Mouse (Mus musculus) forebrain, embryonic 11.5 days (tissue): ENCODE measurements around the gene Smarca2. TPM values are rescaled to one million over a fixed set of nuclear protein-coding genes. Genes with fewer than 3 reads are reported as not detected.

Experiments
- ATAC-seq: fragments of 200-750 bp; cut with Nextera tagmentation; replicated peaks from 2 replicates; pipeline ENCODE4 v1.8.0; 2017; ENCODE audit warnings: moderate TSS enrichment; ENCODE audit not compliant: low FRiP score
- DNase-seq: peaks from one replicate; pipeline ENCODE4 v3.0.0-alpha.2; 2017; ENCODE audit warnings: low spot score
- H3K27ac ChIP-seq: fragments of 300-500 bp; sonication (generic); 2 replicates; pipeline ENCODE4 v1.5.1; 2014; ENCODE audit warnings: low read depth, low read length
- H3K27me3 ChIP-seq: fragments of 300-500 bp; sonication (generic); 2 replicates; pipeline ENCODE4 v1.6.1; 2014; ENCODE audit warnings: mild to moderate bottlenecking, low read length, mixed read lengths; ENCODE audit not compliant: control insufficient read depth, insufficient read depth
- H3K36me3 ChIP-seq: fragments of 300-500 bp; sonication (generic); 2 replicates; pipeline ENCODE4 v1.6.1; 2014; ENCODE audit warnings: mild to moderate bottlenecking, low read length, moderate library complexity, mixed read lengths; ENCODE audit not compliant: control insufficient read depth, insufficient read depth
- H3K4me1 ChIP-seq: fragments of 300-500 bp; sonication (generic); replicated peaks from 2 replicates; pipeline ENCODE4 v1.6.1; 2014; ENCODE audit warnings: low read length, mixed read lengths; ENCODE audit not compliant: control insufficient read depth, insufficient read depth
- H3K4me2 ChIP-seq: fragments of 300-500 bp; sonication (generic); 2 replicates; pipeline ENCODE4 v1.6.1; 2014; ENCODE audit warnings: low read depth, mild to moderate bottlenecking, low read length, moderate library complexity, mixed read lengths; ENCODE audit not compliant: severe bottlenecking
- H3K4me3 ChIP-seq: fragments of 300-500 bp; sonication (generic); 2 replicates; pipeline ENCODE4 v1.5.1; 2014; ENCODE audit warnings: low read depth, low read length
- H3K9ac ChIP-seq: fragments of 300-500 bp; sonication (generic); 2 replicates; pipeline ENCODE4 v1.6.1; 2014; ENCODE audit warnings: low read length
- H3K9me3 ChIP-seq: fragments of 300-500 bp; sonication (generic); 2 replicates; pipeline ENCODE4 v1.6.1; 2016; ENCODE audit warnings: low read length, mixed read lengths; ENCODE audit not compliant: control insufficient read depth
- WGBS: fragments of 180-500 bp; shearing (Covaris S2); extraction: QIAGEN DNeasy Blood & Tissue Kit; methylation state at CpG from one replicate; pipeline ENCODE4 v1.1.7; 2014; 5-methylcytosine and 5-hydroxymethylcytosine counted together
- polyA plus RNA-seq: library from polyadenylated mRNA; unstranded; fragments of >200 nt; fragmentation: Nextera tagmentation; extraction: Ambion mirVana; gene quantifications from 2 replicates; pipeline ENCODE4 v1.2.1, GENCODE M21; 2014

Smarca2 gene
- 45.4 and 45.5 TPM in 2 replicates for polyA plus RNA-seq

GRCm38 (mm10) chr19:26604755-26605300 is at the start of gene Smarca2:
Smarca2 (plus strand) TSS chr19:26605050.
- under 1% methylated on average over 45 of the region's 45 CpGs for WGBS
- Histone ChIP-seq H3K9ac (peak within 1 kb of the TSS; percentile 59), H3K4me3 (peak within 1 kb of the TSS; percentile 61), H3K4me2 (peak within 1 kb of the TSS; percentile 100), H3K27me3 (peaks cover 39% of the 10 kb centered on the region), H3K36me3 (no peaks in the 10 kb centered on the region), H3K27ac (0 out of 2 replicates have a peak within 1 kb of the TSS, but pooled peaks have one; percentile 27), H3K4me1 (peaks cover 8% of the 10 kb centered on the region), H3K9me3 (no peaks in the 10 kb centered on the region)
- DNase-seq: peak; percentile 96
- ATAC-seq: peak; percentile 94

- Histone ChIP-seq H3K9ac (no peak overlapping the region), H3K9me3 (no peaks in the 10 kb centered on the region), H3K4me3 (no peak overlapping the region), H3K4me1 (no peaks in the 10 kb centered on the region), H3K36me3 (no peaks in the 10 kb centered on the region), H3K4me2 (no peak overlapping the region), H3K27me3 (no peaks in the 10 kb centered on the region), H3K27ac (no peak overlapping the region)
- no peak for DNase-seq
- 69% methylated on average over 2 of the region's 2 CpGs for WGBS
- no peak for ATAC-seq
Observed at GRCm38 (mm10) chr19:26564850-26565249, 40.0 kb upstream of the Smarca2 start.

- no peak overlapping the region for H3K27ac ChIP-seq
- DNase-seq: no peak
- 83% methylated on average over 9 of the region's 9 CpGs for WGBS
Observed at GRCm38 (mm10) chr19:26566109-26566508, 38.7 kb upstream of the Smarca2 start.

DNA sequence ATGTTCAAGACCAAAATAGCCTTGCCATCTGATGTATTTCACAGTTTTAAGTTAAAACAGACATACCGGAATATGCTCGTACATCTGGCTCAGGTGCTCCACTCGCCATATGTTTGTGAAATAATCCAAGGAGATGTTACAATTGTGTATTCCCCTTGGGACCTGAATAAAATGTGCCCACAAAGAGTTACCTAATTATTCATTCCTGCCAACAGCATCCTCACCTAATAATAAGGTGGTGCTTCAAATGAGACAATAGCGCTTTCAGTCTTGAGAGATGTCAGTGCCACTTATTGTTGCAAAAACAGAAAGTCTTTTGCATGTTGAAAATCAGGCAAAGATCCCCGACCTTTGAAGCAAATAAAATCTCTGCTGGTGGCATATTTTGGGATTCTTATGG is 36.6 kb upstream of the Smarca2 start:
- no peak overlapping the region for H3K4me3 ChIP-seq
- 87% methylated on average over 5 of the region's 5 CpGs for WGBS
- DNase-seq (no peak), ATAC-seq (no peak)
- no peaks in the 10 kb centered on the region for H3K36me3 ChIP-seq
- H3K9me3 ChIP-seq: no peaks in the 10 kb centered on the region
- H3K9ac ChIP-seq: no peak overlapping the region
- H3K27me3 ChIP-seq: no peaks in the 10 kb centered on the region
- H3K4me2 ChIP-seq: no peak overlapping the region
- no peak overlapping the region for H3K27ac ChIP-seq
- no peaks in the 10 kb centered on the region for H3K4me1 ChIP-seq

More at GRCm38 (mm10) chr19:26566109-26566508, 38.7 kb upstream of the Smarca2 start:
- Histone ChIP-seq H3K9ac (no peak overlapping the region), H3K4me1 (no peaks in the 10 kb centered on the region), H3K4me2 (no peak overlapping the region), H3K4me3 (no peak overlapping the region), H3K36me3 (no peaks in the 10 kb centered on the region), H3K9me3 (no peaks in the 10 kb centered on the region), H3K27me3 (no peaks in the 10 kb centered on the region)
- no peak for ATAC-seq

DNA sequence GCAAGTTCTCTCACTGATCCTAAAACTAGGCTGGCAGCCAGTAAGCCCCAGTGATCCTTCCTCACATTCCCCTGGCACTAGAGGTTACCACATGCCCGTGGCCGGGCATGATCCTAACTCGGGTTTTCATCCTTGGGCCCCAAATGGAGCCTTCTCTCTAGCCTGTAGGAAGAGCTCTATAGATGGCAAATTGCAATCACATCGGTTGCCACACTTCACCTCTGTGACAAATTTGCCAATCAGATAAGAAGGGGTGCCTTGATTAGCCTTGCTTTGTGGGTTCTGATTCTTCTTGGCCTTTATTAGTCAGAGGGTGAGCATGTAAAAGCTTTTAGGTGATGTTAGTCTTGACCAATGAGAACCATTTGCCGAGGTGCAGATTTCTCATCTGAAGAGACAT is 35.9 kb upstream of the Smarca2 start:
- H3K4me3 ChIP-seq: no peak overlapping the region
- H3K27me3 ChIP-seq: no peaks in the 10 kb centered on the region
- no peak for ATAC-seq

GRCm38 (mm10) chr19:26569461-26569860 is 35.4 kb upstream of the Smarca2 start:
- H3K36me3 ChIP-seq: no peaks in the 10 kb centered on the region
- H3K9ac ChIP-seq: no peak overlapping the region
- no peaks in the 10 kb centered on the region for H3K4me1 ChIP-seq
- H3K27ac ChIP-seq: no peak overlapping the region
- WGBS: 95% methylated on average over 1 of the region's 1 CpGs
- no peak for DNase-seq
- H3K4me3 ChIP-seq: no peak overlapping the region
- no peak for ATAC-seq
- no peaks in the 10 kb centered on the region for H3K9me3 ChIP-seq
- no peak overlapping the region for H3K4me2 ChIP-seq
- H3K27me3 ChIP-seq: no peaks in the 10 kb centered on the region

More for the DNA sequence above, 35.9 kb upstream of the Smarca2 start:
- no peak overlapping the region for H3K9ac ChIP-seq
- no peak for DNase-seq
- WGBS: 91% methylated on average over 5 of the region's 5 CpGs
- no peaks in the 10 kb centered on the region for H3K4me1 ChIP-seq
- no peaks in the 10 kb centered on the region for H3K9me3 ChIP-seq
- H3K27ac ChIP-seq: no peak overlapping the region
- no peak overlapping the region for H3K4me2 ChIP-seq
- H3K36me3 ChIP-seq: no peaks in the 10 kb centered on the region

GRCm38 (mm10) chr19:26579645-26580044 is 25.2 kb upstream of the Smarca2 start:
- no peaks in the 10 kb centered on the region for H3K9me3 ChIP-seq
- no peak overlapping the region for H3K9ac ChIP-seq
- no peaks in the 10 kb centered on the region for H3K4me1 ChIP-seq
- H3K27me3 ChIP-seq: no peaks in the 10 kb centered on the region
- no peak overlapping the region for H3K27ac ChIP-seq
- no peak overlapping the region for H3K4me2 ChIP-seq
- ATAC-seq: no peak
- H3K36me3 ChIP-seq: no peaks in the 10 kb centered on the region
- WGBS: 89% methylated on average over 5 of the region's 5 CpGs
- no peak overlapping the region for H3K4me3 ChIP-seq
- no peak for DNase-seq

DNA sequence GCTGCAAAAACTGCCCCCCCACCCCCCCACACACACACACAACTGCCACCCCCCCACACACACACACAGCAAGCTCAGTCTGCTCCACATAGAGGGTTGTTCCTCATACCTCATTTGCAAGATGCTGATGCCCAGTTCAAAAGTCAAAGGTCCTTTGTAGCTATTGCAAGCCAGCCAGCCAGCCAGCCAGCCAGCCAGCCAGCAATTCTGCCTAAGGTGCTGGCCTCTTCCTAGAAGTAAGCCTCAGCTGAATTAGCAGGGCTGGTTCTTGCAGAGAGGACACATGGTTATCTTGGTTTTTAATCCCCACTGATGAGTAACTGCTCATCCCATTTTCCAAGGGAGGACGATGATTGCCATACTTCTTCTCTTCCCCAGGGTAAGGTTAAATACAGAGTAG is 24.8 kb upstream of the Smarca2 start:
- H3K27me3 ChIP-seq: no peaks in the 10 kb centered on the region
- ATAC-seq (no peak), DNase-seq (no peak)
- H3K4me2 ChIP-seq: no peak overlapping the region
- 78% methylated on average over 1 of the region's 1 CpGs for WGBS
- H3K9me3 ChIP-seq: no peaks in the 10 kb centered on the region
- H3K9ac ChIP-seq: no peak overlapping the region
- H3K4me3 ChIP-seq: no peak overlapping the region
- H3K4me1 ChIP-seq: no peaks in the 10 kb centered on the region
- no peaks in the 10 kb centered on the region for H3K36me3 ChIP-seq
- no peak overlapping the region for H3K27ac ChIP-seq

- no peak overlapping the region for H3K9ac ChIP-seq
- DNase-seq (no peak), ATAC-seq (no peak)
- no peak overlapping the region for H3K27ac ChIP-seq
- H3K4me3 ChIP-seq: no peak overlapping the region
- no peaks in the 10 kb centered on the region for H3K36me3 ChIP-seq
- H3K4me2 ChIP-seq: no peak overlapping the region
- H3K4me1 ChIP-seq: no peaks in the 10 kb centered on the region
- no peaks in the 10 kb centered on the region for H3K27me3 ChIP-seq
- no peaks in the 10 kb centered on the region for H3K9me3 ChIP-seq
Observed at GRCm38 (mm10) chr19:26594661-26595060, 10.2 kb upstream of the Smarca2 start.
